Mouse (Mus musculus): ENCODE measurements at regions not wholly inside any gene's neighbourhood (a gene's known extent, or its start where the extent isn't known, plus 50 kb on each side); places are given as distances from the start of the nearest gene placed in this dataset.

DNA sequence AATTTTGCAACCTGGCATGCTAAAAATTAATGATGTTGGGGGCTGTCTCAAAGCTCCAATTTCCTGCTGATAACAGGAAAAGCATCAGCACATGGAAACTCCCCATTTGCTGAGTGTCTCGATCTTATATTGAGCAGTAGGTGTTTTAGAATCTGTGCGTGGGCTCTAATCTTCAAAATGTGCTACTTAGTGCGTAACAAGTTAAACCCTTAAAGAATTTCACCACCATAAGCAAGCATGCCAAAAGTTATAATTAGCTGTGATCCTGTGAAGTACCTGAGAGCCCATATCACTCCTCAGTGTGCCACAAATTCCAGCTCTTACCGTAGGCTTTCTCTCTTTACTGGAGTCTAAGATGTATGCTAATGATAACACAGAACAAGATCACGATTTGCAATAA lies 137.5 kb upstream of the Rgmb start:
- TF ChIP-seq CTCF (IDR thresholded peaks at IDR 0.05; ENCODE audit: low read depth): no peak
- no peak for TF ChIP-seq EP300 (IDR thresholded peaks at IDR 0.05; ENCODE audit: low read depth)
